23 mouse cellular contexts compared by ENCODE assay signal in genomic region chr6:117021851-117022250, GRCm38 (mm10).
DNase-seq lines count a peak whose midpoint lies in the region; ATAC-seq and TF ChIP-seq lines count a peak whose summit lies in the region.
"Had no signal": no experiment of that assay in that cellular context is flagged by ENCODE, and none has a peak within 500 bp of the region (broad histone marks: within the 10 kb centered on the region; RNA-seq: fewer than 3 reads in every experiment).

No protein-coding gene starts in this region.

- 23% methylated on average over 10 of the region's 10 CpGs for WGBS in lung, embryonic 14.5 days
- 89% methylated on average over 10 of the region's 10 CpGs for WGBS in forebrain, embryonic 12.5 days

- H3K4me1 ChIP-seq in lung, embryonic 14.5 days (ENCODE audit: insufficient read depth): no peaks in the 10 kb centered on the region
- no peaks in the 10 kb centered on the region for H3K4me1 ChIP-seq in forebrain, embryonic 12.5 days
- H3K4me1 ChIP-seq: embryonic facial prominence, embryonic 12.5 days; heart, embryonic 15.5 days; hindbrain, embryonic 15.5 days; limb, embryonic 12.5 days; midbrain, embryonic 12.5 days had no signal

- DNase-seq in lung, embryonic 14.5 days: peak; percentile 39
- DNase-seq in lung, postnatal 36 days: no peak
- peak; percentile 63 for DNase-seq in embryo, embryonic 10.5 days (ENCODE audit: low spot score)
- DNase-seq in kidney, adult 8-10 months: peak; percentile 9 to 25
- DNase-seq in kidney, postnatal 25 days: peak; percentile 37 to 57
- no peak for DNase-seq in cerebellum, adult 11 months
- no peak for DNase-seq in adrenal gland, postnatal 4 days (ENCODE audit: low spot score in 2 of 2)
- DNase-seq: adrenal gland, adult 2 months; cerebellum, adult 2 months; cerebellum, postnatal 36 days; gastrocnemius, postnatal 36 days; heart, postnatal 36 days; liver, postnatal 0 days; right cerebral cortex, postnatal 14 days had no signal

- H3K27ac ChIP-seq in lung, embryonic 14.5 days (ENCODE audit: low read depth): no peak overlapping the region
- no peak overlapping the region for H3K27ac ChIP-seq in forebrain, embryonic 12.5 days
- H3K27ac ChIP-seq: embryonic facial prominence, embryonic 12.5 days; heart, embryonic 15.5 days; hindbrain, embryonic 15.5 days; layer of hippocampus, adult 2 months; limb, embryonic 12.5 days; midbrain, embryonic 12.5 days had no signal

- H3K36me3 ChIP-seq in lung, embryonic 14.5 days (ENCODE audit: insufficient read depth): no peaks in the 10 kb centered on the region
- no peaks in the 10 kb centered on the region for H3K36me3 ChIP-seq in forebrain, embryonic 12.5 days (replicated peaks)
- H3K36me3 ChIP-seq: embryonic facial prominence, embryonic 12.5 days; heart, embryonic 15.5 days; hindbrain, embryonic 15.5 days; limb, embryonic 12.5 days; midbrain, embryonic 12.5 days had no signal

- no peak overlapping the region for H3K4me2 ChIP-seq in lung, embryonic 14.5 days
- H3K4me2 ChIP-seq in forebrain, embryonic 12.5 days: no peak overlapping the region
- H3K4me2 ChIP-seq: embryonic facial prominence, embryonic 12.5 days; heart, embryonic 15.5 days; hindbrain, embryonic 15.5 days; limb, embryonic 12.5 days; liver, embryonic 11.5 days; midbrain, embryonic 12.5 days had no signal

- H3K4me3 ChIP-seq in lung, embryonic 14.5 days (ENCODE audit: low read depth, low read length): no peak overlapping the region
- H3K4me3 ChIP-seq in forebrain, embryonic 12.5 days (replicated peaks): no peak overlapping the region
- H3K4me3 ChIP-seq: embryonic facial prominence, embryonic 12.5 days; heart, embryonic 15.5 days; hindbrain, embryonic 15.5 days; layer of hippocampus, adult 2 months; limb, embryonic 12.5 days; midbrain, embryonic 12.5 days had no signal

- no peak; the same call in 1 of the 2 replicates for ATAC-seq in lung, embryonic 14.5 days (ENCODE audit: insufficient read depth)
- no peak for ATAC-seq in forebrain, embryonic 12.5 days (ENCODE audit: low FRiP score)
- ATAC-seq: liver, postnatal 0 days; Patski had no signal

- H3K9ac ChIP-seq in lung, embryonic 14.5 days: no peak overlapping the region
- no peak overlapping the region for H3K9ac ChIP-seq in forebrain, embryonic 12.5 days
- H3K9ac ChIP-seq: embryonic facial prominence, embryonic 12.5 days; heart, embryonic 15.5 days; hindbrain, embryonic 15.5 days; limb, embryonic 12.5 days; liver, postnatal 0 days; midbrain, embryonic 12.5 days had no signal

- H3K9me3 ChIP-seq in lung, embryonic 14.5 days (ENCODE audit: low read depth, low read length): no peaks in the 10 kb centered on the region
- no peaks in the 10 kb centered on the region for H3K9me3 ChIP-seq in forebrain, embryonic 12.5 days
- H3K9me3 ChIP-seq: embryonic facial prominence, embryonic 12.5 days; heart, embryonic 15.5 days; hindbrain, embryonic 15.5 days; limb, embryonic 12.5 days; midbrain, embryonic 12.5 days had no signal

- TF ChIP-seq CTCF in lung, embryonic 14.5 days (IDR thresholded peaks at IDR 0.05; ENCODE audit: low read depth): no peak

- no peaks in the 10 kb centered on the region for H3K27me3 ChIP-seq in lung, embryonic 14.5 days (ENCODE audit: insufficient read depth, low read length)
- H3K27me3 ChIP-seq in forebrain, embryonic 12.5 days: no peaks in the 10 kb centered on the region
- H3K27me3 ChIP-seq: embryonic facial prominence, embryonic 12.5 days; heart, embryonic 15.5 days; hindbrain, embryonic 15.5 days; limb, embryonic 12.5 days; midbrain, embryonic 12.5 days; Patski had no signal

Comparison
In these comparisons a context has a peak if more than half of its experiments do, and no peak if none do; other contexts are left out.
1. DNase-seq: peak in lung, embryonic 14.5 days (single experiment), embryo, embryonic 10.5 days (single experiment), kidney, adult 8-10 months (2 of 2) and kidney, postnatal 25 days (2 of 2); none in lung, postnatal 36 days (single experiment), cerebellum, adult 11 months (single experiment) and adrenal gland, postnatal 4 days (0 of 2).